Mouse (Mus musculus) stomach, embryonic 15.5 days (tissue): ENCODE data around the gene Rab3il1. TPM values are rescaled to one million over a fixed set of nuclear protein-coding genes. Genes with fewer than 3 reads are reported as not detected.
A peak's percentile ranks its signal among the peaks of the same experiment; 100 is the strongest.

Experiments
- ATAC-seq: fragments of 200-750 bp; cut with Nextera tagmentation; 2 replicates; pipeline ENCODE4 v1.8.0; 2017; ENCODE audit warnings: low read depth, moderate number of reproducible peaks, moderate TSS enrichment; ENCODE audit not compliant: insufficient read depth, low FRiP score
- H3K27ac ChIP-seq: fragments of 300-500 bp; sonication (generic); 2 replicates; pipeline ENCODE4 v1.5.1; 2015; ENCODE audit warnings: mild to moderate bottlenecking, inconsistent platforms
- H3K27me3 ChIP-seq: fragments of 300-500 bp; sonication (generic); replicated peaks from 2 replicates; pipeline ENCODE4 v1.6.1; 2015; ENCODE audit warnings: inconsistent platforms
- H3K36me3 ChIP-seq: fragments of 300-500 bp; sonication (generic); 2 replicates; pipeline ENCODE4 v1.6.1; 2015; ENCODE audit warnings: inconsistent platforms
- H3K4me1 ChIP-seq: fragments of 300-500 bp; sonication (generic); 2 replicates; pipeline ENCODE4 v1.6.1; 2015; ENCODE audit warnings: inconsistent platforms
- H3K4me2 ChIP-seq: fragments of 300-500 bp; sonication (generic); 2 replicates; pipeline ENCODE4 v1.6.1; 2015; ENCODE audit warnings: mild to moderate bottlenecking, inconsistent platforms
- H3K4me3 ChIP-seq: fragments of 300-500 bp; sonication (generic); replicated peaks from 2 replicates; pipeline ENCODE4 v1.5.1; 2015; ENCODE audit warnings: inconsistent platforms
- H3K9ac ChIP-seq: fragments of 300-500 bp; sonication (generic); 2 replicates; pipeline ENCODE4 v1.6.1; 2015; ENCODE audit warnings: inconsistent platforms
- H3K9me3 ChIP-seq: fragments of 300-500 bp; sonication (generic); 2 replicates; pipeline ENCODE4 v1.6.1; 2016; ENCODE audit warnings: inconsistent platforms
- WGBS: fragments of 180-500 bp; shearing (Covaris S2); methylation state at CpG from one replicate; pipeline ENCODE4 v1.1.7; 2015; 5-methylcytosine and 5-hydroxymethylcytosine counted together
- polyA plus RNA-seq: library from polyadenylated mRNA; unstranded; fragments of >200 nt; fragmentation: Nextera tagmentation; extraction: Ambion mirVana; gene quantifications from 2 replicates; pipeline ENCODE4 v1.2.1, GENCODE M21; 2015

Gene Rab3il1
- 29.8 and 40.7 TPM in 2 replicates for polyA plus RNA-seq

GRCm38 (mm10) chr19:10001206-10001969 lies at the start of gene Rab3il1, which contains the start of gene Best1:
Gene Rab3il1 (plus strand): TSS chr19:10001669.
Gene Best1 (minus strand): TSS chr19:10001633.
- WGBS, result 76% methylated on average over 7 of the region's 7 CpGs
- no peak within 1 kb of the TSS for H3K9ac ChIP-seq
- H3K4me3 ChIP-seq, result no peak within 1 kb of the TSS

GRCm38 (mm10) chr19:9952390-9952789 lies 49.1 kb upstream of the Rab3il1 start:
- H3K4me1 ChIP-seq, result peaks cover 11% of the 10 kb centered on the region
- ATAC-seq, result no peak
- no peak overlapping the region for H3K27ac ChIP-seq
- H3K36me3 ChIP-seq, result no peaks in the 10 kb centered on the region
- no peaks in the 10 kb centered on the region for H3K9me3 ChIP-seq
- no peak overlapping the region for H3K9ac ChIP-seq
- H3K4me2 ChIP-seq, result no peak overlapping the region
- 68% methylated on average over 3 of the region's 3 CpGs for WGBS
- no peaks in the 10 kb centered on the region for H3K27me3 ChIP-seq
- no peak overlapping the region for H3K4me3 ChIP-seq

More at GRCm38 (mm10) chr19:10001206-10001969, at the start of gene Rab3il1, which contains the start of gene Best1:
- no peak for ATAC-seq
- no peak within 1 kb of the TSS for H3K4me2 ChIP-seq
- H3K4me1 ChIP-seq, result no peaks in the 10 kb centered on the region
- H3K36me3 ChIP-seq, result no peaks in the 10 kb centered on the region
- H3K9me3 ChIP-seq, result no peaks in the 10 kb centered on the region
- H3K27ac ChIP-seq, result no peak within 1 kb of the TSS
- H3K27me3 ChIP-seq, result no peaks in the 10 kb centered on the region

GRCm38 (mm10) chr19:9952912-9953311 lies 48.6 kb upstream of the Rab3il1 start:
- WGBS, result 73% methylated on average over 3 of the region's 3 CpGs

GRCm38 (mm10) chr19:9954055-9954810 lies 47.2 kb upstream of the Rab3il1 start:
- H3K4me2 ChIP-seq, result peak overlapping the region; percentile 38
- H3K27me3 ChIP-seq, result no peaks in the 10 kb centered on the region
- H3K4me3 ChIP-seq, result 0 out of 2 replicates have a peak overlapping the region, but pooled peaks have one; percentile 2
- no peak overlapping the region for H3K9ac ChIP-seq
- whole genome bisulfite sequencing, result 21% methylated on average over 7 of the region's 7 CpGs
- no peaks in the 10 kb centered on the region for H3K9me3 ChIP-seq
- peak overlapping the region; percentile 90 for H3K27ac ChIP-seq
- peak; percentile 85 for ATAC-seq
- H3K4me1 ChIP-seq, result peaks cover 11% of the 10 kb centered on the region
- no peaks in the 10 kb centered on the region for H3K36me3 ChIP-seq

More at GRCm38 (mm10) chr19:9952912-9953311, 48.6 kb upstream of the Rab3il1 start:
- H3K4me1 ChIP-seq, result peaks cover 11% of the 10 kb centered on the region
- ATAC-seq, result no peak
- no peak overlapping the region for H3K4me3 ChIP-seq
- no peak overlapping the region for H3K27ac ChIP-seq
- H3K4me2 ChIP-seq, result no peak overlapping the region
- H3K27me3 ChIP-seq, result no peaks in the 10 kb centered on the region
- no peaks in the 10 kb centered on the region for H3K36me3 ChIP-seq
- H3K9me3 ChIP-seq, result no peaks in the 10 kb centered on the region
- no peak overlapping the region for H3K9ac ChIP-seq

- Histone ChIP-seq H3K4me3 (0 out of 2 replicates have a peak overlapping the region, but pooled peaks have one; percentile 2), H3K9ac (no peak overlapping the region; the same call in 1 of the 2 replicates), H3K36me3 (no peaks in the 10 kb centered on the region), H3K9me3 (no peaks in the 10 kb centered on the region), H3K4me2 (peak overlapping the region; percentile 38), H3K27me3 (no peaks in the 10 kb centered on the region), H3K4me1 (peaks cover 11% of the 10 kb centered on the region), H3K27ac (peak overlapping the region; percentile 90)
- peak; percentile 37; the same call in 1 of the 2 replicates for ATAC-seq
- WGBS, result 26% methylated on average over 5 of the region's 5 CpGs
Observed at GRCm38 (mm10) chr19:9954811-9955202, 46.7 kb upstream of the Rab3il1 start.

- Histone ChIP-seq H3K4me3 (no peak overlapping the region), H3K9me3 (no peaks in the 10 kb centered on the region), H3K27me3 (no peaks in the 10 kb centered on the region), H3K4me1 (peaks cover 11% of the 10 kb centered on the region), H3K9ac (no peak overlapping the region), H3K4me2 (no peak overlapping the region), H3K36me3 (no peaks in the 10 kb centered on the region), H3K27ac (peak overlapping the region; percentile 90; the same call in 1 of the 2 replicates)
- WGBS, result 72% methylated on average over 1 of the region's 1 CpGs
- no peak for ATAC-seq
Observed at GRCm38 (mm10) chr19:9955438-9955837, 46.0 kb upstream of the Rab3il1 start.

- no peak overlapping the region for H3K9ac ChIP-seq
Observed at GRCm38 (mm10) chr19:9956624-9957388, 44.7 kb upstream of the Rab3il1 start.

GRCm38 (mm10) chr19:9957965-9958364 lies 43.5 kb upstream of the Rab3il1 start:
- H3K9me3 ChIP-seq, result no peaks in the 10 kb centered on the region
- no peak overlapping the region for H3K9ac ChIP-seq
- 84% methylated on average over 5 of the region's 5 CpGs for WGBS
- H3K36me3 ChIP-seq, result no peaks in the 10 kb centered on the region
- H3K27me3 ChIP-seq, result no peaks in the 10 kb centered on the region
- no peak overlapping the region for H3K4me2 ChIP-seq
- no peak for ATAC-seq
- peaks cover 11% of the 10 kb centered on the region for H3K4me1 ChIP-seq
- H3K27ac ChIP-seq, result no peak overlapping the region
- no peak overlapping the region for H3K4me3 ChIP-seq

More at GRCm38 (mm10) chr19:9956624-9957388, 44.7 kb upstream of the Rab3il1 start:
- no peak overlapping the region for H3K4me3 ChIP-seq
- ATAC-seq, result no peak
- no peaks in the 10 kb centered on the region for H3K27me3 ChIP-seq
- peaks cover 11% of the 10 kb centered on the region for H3K4me1 ChIP-seq
- WGBS, result 71% methylated on average over 4 of the region's 4 CpGs
- no peak overlapping the region for H3K27ac ChIP-seq
- H3K9me3 ChIP-seq, result no peaks in the 10 kb centered on the region
- no peaks in the 10 kb centered on the region for H3K36me3 ChIP-seq
- H3K4me2 ChIP-seq, result no peak overlapping the region

GRCm38 (mm10) chr19:9960769-9961168 lies 40.7 kb upstream of the Rab3il1 start:
- no peak overlapping the region for H3K4me3 ChIP-seq
- 76% methylated on average over 5 of the region's 5 CpGs for WGBS
- no peak overlapping the region for H3K27ac ChIP-seq
- no peak overlapping the region for H3K4me2 ChIP-seq
- no peaks in the 10 kb centered on the region for H3K4me1 ChIP-seq
- no peak for ATAC-seq
- H3K27me3 ChIP-seq, result no peaks in the 10 kb centered on the region
- H3K36me3 ChIP-seq, result no peaks in the 10 kb centered on the region
- H3K9me3 ChIP-seq, result no peaks in the 10 kb centered on the region
- H3K9ac ChIP-seq, result no peak overlapping the region

- Histone ChIP-seq H3K27ac (no peak overlapping the region), H3K4me2 (no peak overlapping the region), H3K9me3 (no peaks in the 10 kb centered on the region), H3K27me3 (no peaks in the 10 kb centered on the region), H3K4me1 (no peaks in the 10 kb centered on the region), H3K36me3 (no peaks in the 10 kb centered on the region), H3K9ac (no peak overlapping the region), H3K4me3 (no peak overlapping the region)
- WGBS, result 15% methylated on average over 7 of the region's 7 CpGs
- no peak for ATAC-seq
Observed at GRCm38 (mm10) chr19:9964205-9964916, 37.1 kb upstream of the Rab3il1 start.
